Mouse (Mus musculus) lung, postnatal 0 days (tissue): ENCODE measurements at regions not wholly inside any gene's neighbourhood (a gene's known extent, or its start where the extent isn't known, plus 50 kb on each side); places are given as distances from the start of the nearest gene placed in this dataset.

Experiments used
- CTCF ChIP-seq: IDR thresholded peaks from 2 replicates; pipeline ENCODE4 v1.5.1; 2016; ENCODE audit warnings: antibody characterized with exemption, mild to moderate bottlenecking
- EP300 ChIP-seq: IDR thresholded peaks from 2 replicates; pipeline ENCODE4 v1.6.1; 2016; ENCODE audit warnings: antibody characterized with exemption, mild to moderate bottlenecking, control low read depth

DNA sequence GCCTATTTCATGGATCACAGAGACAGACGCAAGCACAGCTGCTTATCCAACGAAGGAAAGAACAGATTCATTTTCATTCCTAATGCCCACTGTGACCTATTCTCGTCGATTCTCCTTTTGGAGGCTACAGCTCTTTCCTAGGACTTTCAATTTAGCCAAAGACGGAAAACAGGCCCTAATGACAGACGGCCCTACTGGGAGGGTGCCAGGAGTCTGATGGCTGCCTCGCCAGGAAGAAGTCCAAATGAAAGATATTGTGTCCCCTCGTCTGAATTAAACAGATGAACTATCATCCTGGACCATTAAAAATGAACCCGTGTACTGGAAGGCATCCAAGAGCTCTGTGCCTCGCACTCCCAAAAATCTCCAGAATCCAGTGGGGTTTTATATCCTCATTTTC is 89.5 kb upstream of the Kdm8 start:
- no peak for TF ChIP-seq CTCF
- no peak for TF ChIP-seq EP300
